Mouse (Mus musculus) neural tube, embryonic 12.5 days (tissue): ENCODE measurements around the gene Gm6034. TPM values are rescaled to one million over a fixed set of nuclear protein-coding genes. Genes with fewer than 3 reads are reported as not detected.
"Not testable (repeated sequence)": the region's sequence is repeated elsewhere in the genome, so short reads cannot be mapped to it uniquely, and the experiment has no call there.

Source experiments
- ATAC-seq: fragments of 200-750 bp; cut with Nextera tagmentation; 2 replicates; pipeline ENCODE4 v1.8.0; 2017; ENCODE audit warnings: low read depth, mild to moderate bottlenecking, moderate TSS enrichment, moderate library complexity; ENCODE audit not compliant: low FRiP score
- H3K27ac ChIP-seq: fragments of 300-500 bp; sonication (generic); 2 replicates; pipeline ENCODE4 v1.5.1; 2016
- H3K27me3 ChIP-seq: fragments of 300-500 bp; sonication (generic); replicated peaks from 2 replicates; pipeline ENCODE4 v1.6.1; 2016; ENCODE audit warnings: mild to moderate bottlenecking
- H3K36me3 ChIP-seq: fragments of 300-500 bp; sonication (generic); 2 replicates; pipeline ENCODE4 v1.6.1; 2016; ENCODE audit warnings: mild to moderate bottlenecking
- H3K4me1 ChIP-seq: fragments of 300-500 bp; sonication (generic); 2 replicates; pipeline ENCODE4 v1.6.1; 2016
- H3K4me2 ChIP-seq: fragments of 300-500 bp; sonication (generic); replicated peaks from 2 replicates; pipeline ENCODE4 v1.6.1; 2016; ENCODE audit warnings: mild to moderate bottlenecking
- H3K4me3 ChIP-seq: fragments of 300-500 bp; sonication (generic); 2 replicates; pipeline ENCODE4 v1.5.1; 2016
- H3K9ac ChIP-seq: fragments of 300-500 bp; sonication (generic); 2 replicates; pipeline ENCODE4 v1.6.1; 2016; ENCODE audit warnings: mild to moderate bottlenecking
- H3K9me3 ChIP-seq: fragments of 300-500 bp; sonication (generic); 2 replicates; pipeline ENCODE4 v1.6.1; 2016; ENCODE audit warnings: mild to moderate bottlenecking
- WGBS: fragments of 180-500 bp; shearing (Covaris S2); methylation state at CpG from one replicate; pipeline ENCODE4 v1.1.7; 2016; 5-methylcytosine and 5-hydroxymethylcytosine counted together
- polyA plus RNA-seq: library from polyadenylated mRNA; unstranded; fragments of >200 nt; fragmentation: Nextera tagmentation; extraction: Ambion mirVana; gene quantifications from 2 replicates; pipeline ENCODE4 v1.2.1, GENCODE M21; 2016

The Gm6034 gene
- polyA plus RNA-seq, 1 experiment from 2014 or later, result not detected

DNA sequence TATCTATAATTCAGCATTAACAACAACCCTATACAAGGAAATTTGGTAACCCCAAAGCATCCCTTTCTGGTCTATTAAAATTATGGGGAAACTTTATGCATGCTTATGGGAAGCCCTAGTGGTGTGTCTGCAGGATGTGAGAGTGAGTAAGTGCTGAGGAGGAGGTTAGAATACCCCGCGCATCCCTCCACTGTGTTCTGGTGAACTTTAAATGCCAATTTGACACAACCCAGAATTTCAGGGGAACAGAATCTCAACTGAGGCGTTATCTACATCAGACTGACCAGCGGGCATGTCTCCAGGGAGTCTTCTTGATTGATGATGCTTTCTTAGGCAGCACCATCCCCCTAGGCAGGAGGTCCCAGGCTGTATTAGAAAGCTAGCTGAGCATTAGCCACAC lies 16.9 kb upstream of the Gm6034 start:
- Histone ChIP-seq H3K9me3 (no peaks in the 10 kb centered on the region), H3K27me3 (no peaks in the 10 kb centered on the region), H3K9ac (no peak overlapping the region), H3K27ac (no peak overlapping the region), H3K4me3 (no peak overlapping the region), H3K4me1 (no peaks in the 10 kb centered on the region), H3K4me2 (no peak overlapping the region), H3K36me3 (no peaks in the 10 kb centered on the region)
- WGBS, result 69% methylated on average over 4 of the region's 4 CpGs
- no peak for ATAC-seq

- ATAC-seq, result no peak
- WGBS, result 95% methylated on average over 4 of the region's 4 CpGs
- Histone ChIP-seq H3K9me3 (no peaks in the 10 kb centered on the region), H3K9ac (no peak overlapping the region), H3K4me1 (peaks cover 7% of the 10 kb centered on the region; the same call in 1 of the 2 replicates), H3K36me3 (no peaks in the 10 kb centered on the region), H3K4me2 (no peak overlapping the region), H3K4me3 (no peak overlapping the region), H3K27ac (no peak overlapping the region), H3K27me3 (0 out of 2 replicates have a peak, but pooled peaks cover 7% of the 10 kb centered on the region)
Measured at GRCm38 (mm10) chr17:36027663-36028062, 15.1 kb upstream of the Gm6034 start.

DNA sequence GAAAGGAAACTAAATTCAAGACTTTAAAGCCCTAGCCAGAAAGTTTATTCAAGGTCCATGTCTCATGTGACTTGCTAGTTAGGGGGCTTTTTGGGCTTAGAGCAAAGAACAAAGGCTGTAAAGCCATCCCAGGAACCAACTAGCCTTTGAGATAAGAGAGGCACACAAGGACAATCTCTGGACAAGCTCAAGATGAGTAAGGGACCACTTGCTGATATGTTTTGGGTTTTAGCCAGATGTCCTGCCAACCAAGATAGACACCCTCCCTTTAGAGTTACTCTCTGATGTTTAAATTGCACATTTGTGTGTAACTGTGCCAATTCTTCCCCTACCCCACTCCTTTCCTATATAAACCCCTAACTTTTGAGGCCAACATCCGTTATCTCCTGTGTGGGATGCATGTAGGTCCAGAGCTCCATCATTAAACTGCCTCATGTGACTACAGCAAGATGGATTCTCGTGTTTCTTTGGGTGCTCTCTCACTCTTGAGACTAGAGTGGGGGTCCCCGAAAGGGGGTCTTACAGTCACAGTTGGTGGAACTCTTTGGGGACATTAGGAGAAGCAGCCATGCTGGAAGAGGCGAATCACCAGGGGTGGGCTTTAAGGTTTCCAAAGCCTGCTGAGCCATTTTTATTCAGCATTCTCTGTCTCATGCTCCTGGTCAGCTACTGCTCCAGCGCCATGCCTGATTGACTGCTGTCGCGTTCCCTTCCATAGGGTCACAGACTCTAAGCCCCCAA lies 13.7 kb upstream of the Gm6034 start:
- H3K27ac ChIP-seq, result no peak overlapping the region
- no peak overlapping the region for H3K4me2 ChIP-seq
- no peaks in the 10 kb centered on the region for H3K36me3 ChIP-seq
- 82% methylated on average over 7 of the region's 7 CpGs for WGBS
- H3K27me3 ChIP-seq, result 0 out of 2 replicates have a peak, but pooled peaks cover 7% of the 10 kb centered on the region
- H3K9ac ChIP-seq, result no peak overlapping the region
- peaks cover 7% of the 10 kb centered on the region; the same call in 1 of the 2 replicates for H3K4me1 ChIP-seq
- H3K9me3 ChIP-seq, result no peaks in the 10 kb centered on the region
- H3K4me3 ChIP-seq, result no peak overlapping the region
- no peak for ATAC-seq

GRCm38 (mm10) chr17:36030046-36030702 lies 12.6 kb upstream of the Gm6034 start:
- ATAC-seq, H3K27ac ChIP-seq, H3K4me3 ChIP-seq, H3K36me3 ChIP-seq, H3K9me3 ChIP-seq, H3K4me1 ChIP-seq, H3K4me2 ChIP-seq, H3K9ac ChIP-seq, H3K27me3 ChIP-seq: not testable (repeated sequence)
- 88% methylated on average over 4 of the region's 4 CpGs for WGBS

DNA sequence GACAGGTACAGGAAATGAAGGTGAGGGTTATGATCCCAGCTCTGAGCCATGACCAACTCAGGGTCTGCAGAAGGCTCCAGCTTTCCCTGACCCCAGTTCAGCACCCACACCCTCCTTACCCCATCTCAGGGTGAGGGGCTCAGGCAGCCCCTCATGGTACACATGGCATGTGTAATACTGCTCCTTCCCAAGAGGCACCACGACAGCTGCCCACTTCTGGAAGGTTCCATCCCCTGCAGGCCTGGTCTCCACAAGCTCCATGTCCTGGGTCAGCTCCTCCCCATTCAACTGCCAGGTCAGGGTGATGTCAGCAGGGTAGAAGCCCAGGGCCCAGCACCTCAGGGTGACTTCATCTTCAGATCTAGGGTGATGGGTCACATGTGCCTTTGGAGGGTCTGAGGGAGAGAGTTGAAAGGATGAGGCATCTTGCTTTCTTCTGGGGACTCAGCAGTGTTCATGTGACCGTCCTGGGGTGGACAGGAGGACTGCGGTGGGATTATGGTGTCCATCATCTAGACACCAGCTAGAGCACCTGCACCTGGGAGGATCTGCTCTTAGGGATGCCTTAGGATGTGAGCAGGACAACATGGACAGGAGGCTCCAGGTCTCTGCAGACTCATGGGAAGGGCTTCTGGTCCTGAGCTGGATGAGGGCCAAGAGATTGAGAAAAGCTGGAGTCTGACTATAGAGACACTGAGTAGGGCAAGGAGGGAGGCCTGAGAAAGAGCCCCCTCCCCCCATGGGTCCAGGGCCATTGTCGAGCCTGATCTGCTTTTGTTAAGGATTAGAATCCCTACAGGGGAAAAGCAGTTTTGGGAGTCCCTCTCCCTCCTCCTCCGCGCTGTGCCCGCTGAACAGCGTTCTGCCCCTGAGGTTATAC lies 11.8 kb upstream of the Gm6034 start:
- H3K27ac ChIP-seq, H3K9me3 ChIP-seq, H3K36me3 ChIP-seq, H3K27me3 ChIP-seq, H3K4me1 ChIP-seq: not testable (repeated sequence)
- ATAC-seq, result peak; percentile 26; the same call in 1 of the 2 replicates
- WGBS, result 38% methylated on average over 8 of the region's 8 CpGs
- peak overlapping the region; percentile 43; the same call in 1 of the 2 replicates for H3K4me3 ChIP-seq
- H3K4me2 ChIP-seq, result peak overlapping the region; percentile 82
- 0 out of 2 replicates have a peak overlapping the region, but pooled peaks have one; percentile 38 for H3K9ac ChIP-seq

GRCm38 (mm10) chr17:36031583-36032331 lies 11.0 kb upstream of the Gm6034 start:
- 1% methylated on average over 40 of the region's 40 CpGs for WGBS
- Histone ChIP-seq H3K4me3 (peak overlapping the region; percentile 43), H3K9ac (peak overlapping the region; percentile 42; the same call in 1 of the 2 replicates), H3K4me2 (peak overlapping the region; percentile 82)
- ATAC-seq, result peak; percentile 61
- H3K9me3 ChIP-seq, H3K4me1 ChIP-seq, H3K27me3 ChIP-seq, H3K36me3 ChIP-seq, H3K27ac ChIP-seq: not testable (repeated sequence)

- H3K27me3 ChIP-seq, H3K36me3 ChIP-seq, H3K4me1 ChIP-seq, H3K9me3 ChIP-seq, H3K27ac ChIP-seq: not testable (repeated sequence)
- Histone ChIP-seq H3K4me2 (peak within 1 kb of the TSS; percentile 82), H3K4me3 (peak within 1 kb of the TSS; percentile 43), H3K9ac (peak within 1 kb of the TSS; percentile 42; the same call in 1 of the 2 replicates)
- peak; percentile 49; the same call in 1 of the 2 replicates for ATAC-seq
- under 1% methylated on average over 25 of the region's 25 CpGs for WGBS
Measured at GRCm38 (mm10) chr17:36032351-36032875, 10.3 kb upstream of the Gm6034 start, which contains the start of gene H2-T23. TSS of gene H2-T23 (minus strand) at chr17:36032855.

DNA sequence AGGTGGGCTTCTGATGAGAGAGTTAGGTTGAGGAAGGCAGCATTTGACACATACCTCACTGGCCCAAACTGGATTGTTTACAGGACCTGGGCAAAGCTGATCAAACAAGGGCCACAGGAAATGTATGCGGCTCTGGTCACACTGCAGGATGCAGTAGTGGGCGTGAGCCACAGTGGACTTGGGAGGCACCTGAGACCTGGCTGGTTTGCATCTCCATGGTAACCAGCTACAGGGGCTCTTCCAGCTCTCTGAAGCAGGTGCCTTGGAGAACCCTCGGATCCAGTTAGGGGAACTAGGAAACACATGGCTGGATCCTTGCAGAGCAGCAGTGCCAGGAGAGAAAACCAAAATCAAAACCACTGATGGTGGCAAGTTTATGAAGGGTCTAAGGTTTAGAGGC lies 8.2 kb upstream of the Gm6034 start:
- 63% methylated on average over 3 of the region's 3 CpGs for WGBS
- ATAC-seq, result not testable (repeated sequence)

GRCm38 (mm10) chr17:36035010-36035638 lies 7.6 kb upstream of the Gm6034 start:
- H3K27me3 ChIP-seq, H3K9me3 ChIP-seq, H3K4me2 ChIP-seq, H3K36me3 ChIP-seq, H3K27ac ChIP-seq, H3K9ac ChIP-seq, H3K4me3 ChIP-seq, H3K4me1 ChIP-seq: not testable (repeated sequence)
- ATAC-seq, result 0 out of 2 replicates have a peak, but pooled peaks have one; percentile 18
- 37% methylated on average over 3 of the region's 3 CpGs for WGBS

More for the DNA sequence above, 8.2 kb upstream of the Gm6034 start:
- not testable (repeated sequence) for H3K9me3 ChIP-seq, H3K27ac ChIP-seq, H3K36me3 ChIP-seq, H3K9ac ChIP-seq, H3K4me3 ChIP-seq, H3K4me2 ChIP-seq, H3K27me3 ChIP-seq, H3K4me1 ChIP-seq

DNA sequence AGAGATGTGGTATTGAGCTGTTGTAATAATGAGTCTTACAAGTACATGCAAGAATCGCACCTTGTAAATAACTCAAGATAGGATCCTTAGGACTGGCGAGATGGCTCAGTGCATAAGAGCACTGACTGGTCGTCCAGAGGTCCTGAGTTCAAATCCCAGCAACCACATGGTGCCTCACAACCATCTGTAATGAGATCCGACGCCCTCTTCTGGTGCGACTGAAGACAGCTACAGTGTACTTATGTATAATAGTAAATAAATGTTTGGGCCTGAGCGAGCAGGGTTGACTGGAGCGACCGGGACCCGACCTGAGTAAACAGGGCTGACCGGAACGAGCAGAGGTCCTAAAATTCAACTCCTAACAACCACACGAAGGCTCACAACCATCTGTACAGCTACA lies 6.6 kb upstream of the Gm6034 start:
- H3K9me3 ChIP-seq, H3K27ac ChIP-seq, H3K27me3 ChIP-seq, H3K4me1 ChIP-seq, ATAC-seq, H3K9ac ChIP-seq, H3K4me3 ChIP-seq, H3K36me3 ChIP-seq, H3K4me2 ChIP-seq: not testable (repeated sequence)
- 87% methylated on average over 13 of the region's 13 CpGs for WGBS

DNA sequence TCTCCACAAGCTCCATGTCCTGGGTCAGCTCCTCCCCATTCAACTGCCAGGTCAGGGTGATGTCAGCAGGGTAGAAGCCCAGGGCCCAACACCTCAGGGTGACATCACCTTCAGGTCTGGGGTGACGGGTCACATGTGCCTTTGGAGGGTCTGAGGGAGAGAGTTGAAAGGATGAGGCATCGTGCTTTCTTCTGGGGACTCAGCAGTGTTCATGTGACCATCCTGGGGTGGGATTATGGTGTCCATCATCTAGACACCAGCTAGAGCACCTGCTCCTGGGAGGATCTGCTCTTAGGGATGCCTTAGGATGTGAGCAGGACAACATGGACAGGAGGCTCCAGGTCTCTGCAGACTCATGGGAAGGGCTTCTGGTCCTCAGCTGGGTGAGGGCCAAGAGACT lies 2.2 kb upstream of the Gm6034 start:
- not testable (repeated sequence) for H3K9me3 ChIP-seq, H3K4me1 ChIP-seq, H3K27ac ChIP-seq, H3K9ac ChIP-seq, H3K4me3 ChIP-seq, H3K27me3 ChIP-seq, H3K36me3 ChIP-seq, ATAC-seq, H3K4me2 ChIP-seq
- 80% methylated on average over 2 of the region's 2 CpGs for WGBS
